ENCODE assay signal across 8 mouse cellular contexts in genomic region chr4:62518416-62519121, GRCm38 (mm10). TPM values are rescaled to one million over a fixed set of nuclear protein-coding genes. Genes with fewer than 3 reads are reported as not detected.
DNase-seq lines count a peak whose midpoint lies in the region; ATAC-seq and TF ChIP-seq lines count a peak whose summit lies in the region.

No protein-coding gene starts in this region.

- peak; percentile 16; the same call in 1 of the 2 replicates for TF ChIP-seq CTCF in kidney, postnatal 0 days (IDR thresholded peaks at IDR 0.05; ENCODE audit: low read depth)

- H3K27me3 ChIP-seq in heart, embryonic 13.5 days (replicated peaks), result no peaks in the 10 kb centered on the region
- no peaks in the 10 kb centered on the region for H3K27me3 ChIP-seq in kidney, postnatal 0 days (ENCODE audit: insufficient read depth, low read length)

- WGBS in heart, embryonic 13.5 days, result 34% methylated on average over 13 of the region's 13 CpGs
- 29% methylated on average over 13 of the region's 13 CpGs for WGBS in kidney, postnatal 0 days

- H3K27ac ChIP-seq in heart, embryonic 13.5 days (replicated peaks), result peak overlapping the region; percentile 85
- H3K27ac ChIP-seq in kidney, postnatal 0 days, result peak overlapping the region; percentile 90

- peak overlapping the region; percentile 76 for H3K9ac ChIP-seq in heart, embryonic 13.5 days
- H3K9ac ChIP-seq in kidney, postnatal 0 days (ENCODE audit: low read depth, low read length), result peak overlapping the region; percentile 78

- peak overlapping the region; percentile 68 for H3K4me3 ChIP-seq in heart, embryonic 13.5 days
- H3K4me3 ChIP-seq in kidney, postnatal 0 days (replicated peaks; ENCODE audit: low read depth, low read length), result peak overlapping the region; percentile 83

- intact Hi-C loops in heart, postnatal 25 days (cut with DNase I), result loop anchor here (5.0 to 10.0 kb wide), 3 partner anchors 91 to 314 kb away; partner anchors contain the start of genes Cdc26 and Prpf4

- no peaks in the 10 kb centered on the region for H3K9me3 ChIP-seq in heart, embryonic 13.5 days
- H3K9me3 ChIP-seq in kidney, postnatal 0 days (replicated peaks; ENCODE audit: low read length), result no peaks in the 10 kb centered on the region

- ATAC-seq in heart, embryonic 13.5 days (ENCODE audit: extremely low read depth, insufficient number of reproducible peaks, low FRiP score, low TSS enrichment), result no peak
- ATAC-seq in kidney, postnatal 0 days (replicated peaks; ENCODE audit: low FRiP score, low read depth), result peak; percentile 17; the same call in 1 of the 2 replicates

- peak overlapping the region; percentile 78 for H3K4me2 ChIP-seq in heart, embryonic 13.5 days
- peak overlapping the region; percentile 88 for H3K4me2 ChIP-seq in kidney, postnatal 0 days (ENCODE audit: low read length)

- peaks cover 25% of the 10 kb centered on the region for H3K36me3 ChIP-seq in heart, embryonic 13.5 days
- H3K36me3 ChIP-seq in kidney, postnatal 0 days (ENCODE audit: insufficient read depth, low read length), result no peaks in the 10 kb centered on the region

- DNase-seq in heart, adult 18-20 months, result peak; percentile 60 to 74
- DNase-seq in heart, postnatal 25 days (ENCODE audit: low spot score), result no peak
- peak; percentile 79 to 88 for DNase-seq in cerebellum, adult 18-20 months
- DNase-seq in kidney, postnatal 0 days (ENCODE audit: low spot score), result no peak
- DNase-seq in lung, postnatal 36 days, result peak; percentile 60
- peak; percentile 31 for DNase-seq in thymus, postnatal 25 days
- DNase-seq in frontal cortex, adult 2 months (ENCODE audit: extremely low spot score in 1 of 2, low spot score in 1 of 2), result no peak

- peaks cover 59% of the 10 kb centered on the region for H3K4me1 ChIP-seq in heart, embryonic 13.5 days
- H3K4me1 ChIP-seq in kidney, postnatal 0 days (replicated peaks; ENCODE audit: insufficient read depth, low read length), result peaks cover 38% of the 10 kb centered on the region

RNA-seq across cellular contexts. Expression of gene Alad, which starts 1.1 kb away (rescaled TPM):
- 10 to 100 TPM; 75.4 to 87.1 TPM for total RNA-seq in heart, adult 18-20 months (2021)
- 10 to 100 TPM; 60.2 to 63.3 TPM for total RNA-seq in heart, postnatal 25 days (2021)
- polyA plus RNA-seq in heart, embryonic 13.5 days (2015; fragmentation: Nextera tagmentation; extraction: Ambion mirVana), result 68.6 and 84.6 TPM in 2 replicates
- 109 and 119 TPM in 2 replicates for polyA plus RNA-seq in kidney, postnatal 0 days (2015; fragmentation: Nextera tagmentation; extraction: Ambion mirVana)
- polyA plus RNA-seq in frontal cortex, adult 2 months (2012; rRNA removed), result 37.2 and 43.1 TPM in 2 replicates

RNA-seq across cellular contexts. Expression of gene Pole3, which starts 6.3 kb away (rescaled TPM):
- 10 to 100 TPM; 17.7 to 19.5 TPM for total RNA-seq in heart, adult 18-20 months (2021)
- total RNA-seq in heart, postnatal 25 days (2021), result 10 to 100 TPM; 17.3 to 18.4 TPM
- polyA plus RNA-seq in heart, embryonic 13.5 days (2015; fragmentation: Nextera tagmentation; extraction: Ambion mirVana), result 54.6 and 54.8 TPM in 2 replicates
- polyA plus RNA-seq in kidney, postnatal 0 days (2015; fragmentation: Nextera tagmentation; extraction: Ambion mirVana), result 62.0 and 71.2 TPM in 2 replicates
- 30.6 and 31.3 TPM in 2 replicates for polyA plus RNA-seq in frontal cortex, adult 2 months (2012; rRNA removed)

RNA-seq across cellular contexts. Expression of gene 4933430I17Rik, which starts 6.6 kb away (rescaled TPM):
- total RNA-seq in heart, adult 18-20 months (2021), result not detected
- total RNA-seq in heart, postnatal 25 days (2021), result under 1 TPM; 0.18 to 0.22 TPM
- 0.16 and 0.76 TPM in 2 replicates for polyA plus RNA-seq in heart, embryonic 13.5 days (2015; fragmentation: Nextera tagmentation; extraction: Ambion mirVana)
- polyA plus RNA-seq in kidney, postnatal 0 days (2015; fragmentation: Nextera tagmentation; extraction: Ambion mirVana), result 0.45 and 0.46 TPM in 2 replicates
- polyA plus RNA-seq in frontal cortex, adult 2 months (2012; rRNA removed), result 0.44 TPM in 2 replicates

RNA-seq across cellular contexts. Expression of gene Hdhd3, which starts 15.3 kb away (rescaled TPM):
- 1 to 10 TPM; 3.4 to 4.0 TPM for total RNA-seq in heart, adult 18-20 months (2021)
- 1 to 10 TPM; 6.0 to 6.5 TPM for total RNA-seq in heart, postnatal 25 days (2021)
- polyA plus RNA-seq in heart, embryonic 13.5 days (2015; fragmentation: Nextera tagmentation; extraction: Ambion mirVana), result 7.7 and 9.9 TPM in 2 replicates
- 16.0 and 17.7 TPM in 2 replicates for polyA plus RNA-seq in kidney, postnatal 0 days (2015; fragmentation: Nextera tagmentation; extraction: Ambion mirVana)
- 6.8 and 8.0 TPM in 2 replicates for polyA plus RNA-seq in frontal cortex, adult 2 months (2012; rRNA removed)

RNA-seq across cellular contexts. Expression of gene Bspry, which starts 38.7 kb away (rescaled TPM):
- total RNA-seq in heart, adult 18-20 months (2021), result under 1 TPM in 1 of 2 experiments, not detected in 1; 0.23 TPM
- not detected for total RNA-seq in heart, postnatal 25 days (2021)
- polyA plus RNA-seq in heart, embryonic 13.5 days (2015; fragmentation: Nextera tagmentation; extraction: Ambion mirVana), result 0.99 and 1.1 TPM in 2 replicates
- polyA plus RNA-seq in kidney, postnatal 0 days (2015; fragmentation: Nextera tagmentation; extraction: Ambion mirVana), result 38.2 and 38.9 TPM in 2 replicates
- 0.60 and 0.78 TPM in 2 replicates for polyA plus RNA-seq in frontal cortex, adult 2 months (2012; rRNA removed)

Comparison
In these comparisons a context has a peak if more than half of its experiments do, and no peak if none do; other contexts are left out.
1. DNase-seq: peak in heart, adult 18-20 months (2 of 2), cerebellum, adult 18-20 months (2 of 2), lung, postnatal 36 days (single experiment) and thymus, postnatal 25 days (single experiment); none in heart, postnatal 25 days (single experiment), kidney, postnatal 0 days (single experiment) and frontal cortex, adult 2 months (0 of 2).